Mouse (Mus musculus) adrenal gland, postnatal 14 days (tissue): Measurements from ENCODE around the gene Gp1bb. TPM values are rescaled to one million over a fixed set of nuclear protein-coding genes. Genes with fewer than 3 reads are reported as not detected.

Experiments used
- DNase-seq: peaks from one replicate; pipeline ENCODE4 v3.0.0; 2021; ENCODE audit warnings: mixed read lengths
- total RNA-seq: library from RNA; stranded (reverse); gene quantifications from 2 replicates; pipeline ENCODE4 v1.2.3, GENCODE M21; 2021

Gene Gp1bb
- total RNA-seq, 1 experiment from 2014 or later, result 0.41 TPM

- DNase-seq, result no peak
Measured at GRCm38 (mm10) chr16:18628948-18629340, 6.7 kb upstream of the Gp1bb start.

GRCm38 (mm10) chr16:18628206-18628947, 6.2 kb upstream of the Gp1bb start:
- DNase-seq, result peak; percentile 16

- no peak for DNase-seq
Measured at GRCm38 (mm10) chr16:18627163-18627562, 5.0 kb upstream of the Gp1bb start.

- DNase-seq, result peak; percentile 90
Measured at GRCm38 (mm10) chr16:18626376-18626878, 4.2 kb upstream of the Gp1bb start, which contains the start of gene Gm49601. Gene Gm49601, minus strand, starts transcription at chr16:18626427.

GRCm38 (mm10) chr16:18625791-18626311, 3.6 kb upstream of the Gp1bb start:
- DNase-seq, result no peak

GRCm38 (mm10) chr16:18625097-18625496, 2.9 kb upstream of the Gp1bb start:
- DNase-seq, result no peak

- no peak for DNase-seq
Measured at GRCm38 (mm10) chr16:18624641-18625040, 2.4 kb upstream of the Gp1bb start.

- no peak for DNase-seq
Measured at GRCm38 (mm10) chr16:18623751-18624540, 1.7 kb upstream of the Gp1bb start.

GRCm38 (mm10) chr16:18622916-18623750, 930 bp upstream of the Gp1bb start:
- no peak for DNase-seq

GRCm38 (mm10) chr16:18621362-18622001, 721 bp downstream of the Gp1bb start:
- DNase-seq, result no peak

GRCm38 (mm10) chr16:18620601-18621361, 1.4 kb downstream of the Gp1bb start:
- DNase-seq, result peak; percentile 47

- DNase-seq, result no peak
Measured at GRCm38 (mm10) chr16:18620201-18620600, 2.0 kb downstream of the Gp1bb start.

- DNase-seq, result no peak
Measured at GRCm38 (mm10) chr16:18619110-18619509, 3.1 kb downstream of the Gp1bb start.

GRCm38 (mm10) chr16:18618297-18618696, 3.9 kb downstream of the Gp1bb start:
- DNase-seq, result no peak

GRCm38 (mm10) chr16:18617370-18618065, 4.7 kb downstream of the Gp1bb start:
- DNase-seq, result peak; percentile 92

GRCm38 (mm10) chr16:18613301-18613700, 8.9 kb downstream of the Gp1bb start:
- no peak for DNase-seq

GRCm38 (mm10) chr16:18611752-18612151, 10.5 kb downstream of the Gp1bb start:
- DNase-seq, result no peak

GRCm38 (mm10) chr16:18609099-18609498, 13.1 kb downstream of the Gp1bb start:
- no peak for DNase-seq

GRCm38 (mm10) chr16:18608226-18608625, 14.0 kb downstream of the Gp1bb start:
- DNase-seq, result peak; percentile 54

- no peak for DNase-seq
Measured at GRCm38 (mm10) chr16:18605705-18606104, 16.5 kb downstream of the Gp1bb start.
